Mouse (Mus musculus) heart, postnatal 0 days (tissue): ENCODE measurements around the gene Pcna. TPM values are rescaled to one million over a fixed set of nuclear protein-coding genes. Genes with fewer than 3 reads are reported as not detected.

Experiments
- ATAC-seq: fragments of 200-750 bp; cut with Nextera tagmentation; 2 replicates; pipeline ENCODE4 v1.8.0; 2017; ENCODE audit warnings: low read depth, moderate number of reproducible peaks, moderate library complexity; ENCODE audit not compliant: insufficient read depth
- DNase-seq: peaks from one replicate; pipeline ENCODE4 v3.0.0-alpha.2; 2016; ENCODE audit warnings: low spot score
- H3K27ac ChIP-seq: fragments of 300-500 bp; sonication (generic); 2 replicates; pipeline ENCODE4 v1.5.1; 2014; ENCODE audit warnings: low read depth, mild to moderate bottlenecking
- H3K27me3 ChIP-seq: fragments of 300-500 bp; sonication (generic); 2 replicates; pipeline ENCODE4 v1.6.1; 2014; ENCODE audit warnings: low read length, mixed read lengths; ENCODE audit not compliant: control insufficient read depth, insufficient read depth
- H3K36me3 ChIP-seq: fragments of 300-500 bp; sonication (generic); replicated peaks from 2 replicates; pipeline ENCODE4 v1.6.1; 2014; ENCODE audit warnings: low read length, mixed read lengths; ENCODE audit not compliant: control insufficient read depth, insufficient read depth
- H3K4me1 ChIP-seq: fragments of 300-500 bp; sonication (generic); 2 replicates; pipeline ENCODE4 v1.6.1; 2014; ENCODE audit warnings: antibody characterized with exemption; ENCODE audit not compliant: control insufficient read depth, insufficient read depth
- H3K4me2 ChIP-seq: fragments of 300-500 bp; sonication (generic); 2 replicates; pipeline ENCODE4 v1.6.1; 2014; ENCODE audit warnings: low read depth, mild to moderate bottlenecking, low read length, moderate library complexity
- H3K4me3 ChIP-seq: fragments of 300-500 bp; sonication (generic); 2 replicates; pipeline ENCODE4 v1.5.1; 2014; ENCODE audit warnings: low read depth, low read length
- H3K9ac ChIP-seq: fragments of 300-500 bp; sonication (generic); replicated peaks from 2 replicates; pipeline ENCODE4 v1.6.1; 2014; ENCODE audit warnings: low read depth, low read length, mixed read lengths
- H3K9me3 ChIP-seq: fragments of 300-500 bp; sonication (generic); replicated peaks from 2 replicates; pipeline ENCODE4 v1.6.1; 2016; ENCODE audit warnings: low read length; ENCODE audit not compliant: control insufficient read depth
- CTCF ChIP-seq: IDR thresholded peaks from 2 replicates; pipeline ENCODE4 v1.5.1; 2016; ENCODE audit warnings: antibody characterized with exemption, control low read depth, low read depth
- EP300 ChIP-seq: IDR thresholded peaks from 2 replicates; pipeline ENCODE4 v1.6.1; 2016; ENCODE audit warnings: antibody characterized with exemption, low read depth
- WGBS: fragments of 180-500 bp; shearing (Covaris S2); extraction: QIAGEN DNeasy Blood & Tissue Kit; methylation state at CpG from one replicate; pipeline ENCODE4 v1.1.7; 2014; 5-methylcytosine and 5-hydroxymethylcytosine counted together
- polyA plus RNA-seq: library from polyadenylated mRNA; unstranded; fragments of >200 nt; fragmentation: Nextera tagmentation; extraction: Ambion mirVana; gene quantifications from 2 replicates; pipeline ENCODE4 v1.2.1, GENCODE M21; 2015
- total RNA-seq: library from RNA; depleted of rRNA; stranded (reverse); fragments of >200 nt; gene quantifications from 2 replicates; pipeline ENCODE4 v1.2.3, GENCODE M21; 2014; ENCODE audit warnings: low replicate concordance

Pcna gene
- total and polyA plus RNA-seq, 2 experiments from 2014 or later, result 74.8 to 142 TPM

DNA sequence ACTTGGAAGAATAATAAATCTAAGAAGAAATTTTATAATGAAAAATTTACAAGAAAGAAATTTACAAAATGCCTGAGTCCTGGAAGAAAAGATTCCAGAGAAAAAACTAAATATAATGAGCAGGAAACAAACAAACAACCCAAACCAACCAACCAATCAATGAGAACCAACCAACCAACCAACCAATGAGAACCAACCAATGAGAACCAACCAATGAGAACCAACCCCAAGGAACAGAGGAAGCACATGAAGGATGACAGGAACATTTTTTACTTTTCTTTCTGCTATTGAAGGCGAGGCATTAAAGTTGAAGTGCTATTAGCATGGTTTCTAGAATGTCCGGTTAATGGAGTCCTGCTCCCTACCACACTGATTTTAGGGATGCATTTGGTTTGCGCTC lies 7.5 kb upstream of the Pcna start:
- Histone ChIP-seq H3K4me1 (peaks cover 12% of the 10 kb centered on the region), H3K9me3 (no peaks in the 10 kb centered on the region), H3K36me3 (no peaks in the 10 kb centered on the region), H3K9ac (no peak overlapping the region), H3K4me3 (no peak overlapping the region), H3K27ac (no peak overlapping the region), H3K4me2 (no peak overlapping the region), H3K27me3 (no peaks in the 10 kb centered on the region)
- 90% methylated on average over 3 of the region's 3 CpGs for WGBS
- ATAC-seq (no peak), DNase-seq (no peak)
- no peak for TF ChIP-seq EP300
- TF ChIP-seq CTCF, result no peak

DNA sequence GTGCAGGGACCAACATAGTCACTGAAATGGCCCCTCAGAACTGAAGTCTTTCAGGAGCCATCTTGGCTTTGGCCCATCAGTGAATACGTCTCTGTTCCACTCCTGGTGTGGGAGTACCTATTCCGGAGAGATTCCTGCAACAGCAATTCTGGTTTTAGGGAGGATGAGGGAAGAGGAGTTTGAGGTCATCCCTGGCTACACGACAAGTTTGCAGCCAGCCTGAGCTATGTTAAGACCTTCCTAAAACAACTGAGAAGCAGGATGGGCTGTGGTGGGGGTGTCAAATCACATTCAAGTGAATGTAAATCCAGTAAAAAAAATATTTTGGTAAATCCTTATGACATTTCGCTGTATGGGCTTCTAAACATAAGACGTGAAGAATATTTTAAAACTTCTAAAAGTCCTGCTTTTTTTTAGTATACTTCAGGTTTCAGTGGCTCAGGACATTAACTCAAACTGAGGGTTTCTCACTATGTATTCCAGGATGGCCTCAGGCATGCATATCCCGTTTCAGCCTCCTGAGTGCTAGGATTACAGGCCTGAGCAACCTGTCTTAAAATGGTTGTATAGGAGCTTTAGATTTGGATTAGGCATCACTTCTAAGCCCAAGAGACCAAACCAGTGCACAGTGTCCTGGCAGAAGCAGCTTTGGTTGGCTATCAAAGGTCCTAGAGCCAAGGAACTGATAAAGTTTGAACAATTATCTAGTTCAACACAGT lies 4.4 kb upstream of the Pcna start:
- no peak for ATAC-seq
- no peak overlapping the region for H3K4me2 ChIP-seq
- H3K9ac ChIP-seq, result no peak overlapping the region
- H3K4me1 ChIP-seq, result no peaks in the 10 kb centered on the region
- no peak overlapping the region for H3K27ac ChIP-seq
- DNase-seq, result no peak
- no peaks in the 10 kb centered on the region for H3K27me3 ChIP-seq
- TF ChIP-seq CTCF (no peak), EP300 (no peak)
- no peak overlapping the region for H3K4me3 ChIP-seq
- WGBS, result 82% methylated on average over 6 of the region's 6 CpGs
- no peaks in the 10 kb centered on the region for H3K9me3 ChIP-seq
- H3K36me3 ChIP-seq, result no peaks in the 10 kb centered on the region

DNA sequence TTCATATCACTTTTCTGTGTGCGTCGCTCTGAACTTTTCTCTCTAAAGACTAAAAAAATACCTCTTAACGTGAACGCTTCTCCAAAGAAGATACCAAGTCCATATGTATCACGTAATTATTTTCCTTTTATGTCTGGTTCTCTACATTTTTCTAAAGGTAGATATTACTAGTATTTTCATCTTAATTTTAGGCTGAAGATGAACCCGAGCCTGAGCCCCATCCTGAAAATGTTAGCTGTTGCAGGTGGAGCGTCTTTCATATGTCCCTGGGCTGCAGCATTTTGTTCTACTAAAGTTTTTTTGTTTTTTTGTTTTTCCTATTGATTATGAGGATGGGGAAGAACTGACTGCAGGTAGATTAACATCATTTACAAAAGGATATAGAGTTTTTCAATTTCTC lies 489 bp upstream of the Pcna start:
- no peak for DNase-seq
- 2% methylated on average over 7 of the region's 7 CpGs for WGBS
- no peak for ATAC-seq
- H3K27ac ChIP-seq, result peak overlapping the region; percentile 91
- TF ChIP-seq CTCF (no peak), EP300 (no peak)
- H3K36me3 ChIP-seq, result peaks cover 16% of the 10 kb centered on the region
- no peaks in the 10 kb centered on the region for H3K27me3 ChIP-seq
- peak overlapping the region; percentile 87 for H3K4me2 ChIP-seq
- H3K4me1 ChIP-seq, result peaks cover 11% of the 10 kb centered on the region
- H3K4me3 ChIP-seq, result peak overlapping the region; percentile 67
- peak overlapping the region; percentile 61 for H3K9ac ChIP-seq
- no peaks in the 10 kb centered on the region for H3K9me3 ChIP-seq

DNA sequence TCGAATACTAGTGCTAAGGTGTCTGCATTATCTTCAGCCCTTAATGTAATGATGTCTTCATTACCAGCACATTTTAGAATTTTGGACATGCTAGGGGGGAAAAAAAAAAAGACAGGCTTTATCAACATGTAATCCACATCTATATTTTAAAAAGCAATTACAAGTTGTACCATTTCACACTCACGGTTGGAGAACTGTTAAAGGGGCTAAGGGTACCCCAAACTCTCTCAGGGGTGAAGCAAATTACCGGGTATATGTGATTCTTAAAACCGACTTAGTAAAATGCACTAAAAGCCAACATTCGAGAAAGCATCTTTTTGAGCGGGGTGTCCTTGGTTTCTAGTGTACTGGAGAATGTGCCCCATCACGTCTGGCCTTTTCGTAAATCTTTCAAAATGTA lies 1.2 kb downstream of the Pcna start:
- Histone ChIP-seq H3K9me3 (no peaks in the 10 kb centered on the region), H3K27me3 (no peaks in the 10 kb centered on the region), H3K4me3 (peak overlapping the region; percentile 67), H3K9ac (peak overlapping the region; percentile 64; the same call in 1 of the 2 replicates), H3K27ac (no peak overlapping the region; the same call in 1 of the 2 replicates), H3K4me1 (peaks cover 19% of the 10 kb centered on the region), H3K36me3 (peaks cover 16% of the 10 kb centered on the region), H3K4me2 (peak overlapping the region; percentile 87)
- DNase-seq, result no peak
- no peak for ATAC-seq
- WGBS, result 8% methylated on average over 8 of the region's 8 CpGs
- TF ChIP-seq EP300, result no peak
- no peak for TF ChIP-seq CTCF

DNA sequence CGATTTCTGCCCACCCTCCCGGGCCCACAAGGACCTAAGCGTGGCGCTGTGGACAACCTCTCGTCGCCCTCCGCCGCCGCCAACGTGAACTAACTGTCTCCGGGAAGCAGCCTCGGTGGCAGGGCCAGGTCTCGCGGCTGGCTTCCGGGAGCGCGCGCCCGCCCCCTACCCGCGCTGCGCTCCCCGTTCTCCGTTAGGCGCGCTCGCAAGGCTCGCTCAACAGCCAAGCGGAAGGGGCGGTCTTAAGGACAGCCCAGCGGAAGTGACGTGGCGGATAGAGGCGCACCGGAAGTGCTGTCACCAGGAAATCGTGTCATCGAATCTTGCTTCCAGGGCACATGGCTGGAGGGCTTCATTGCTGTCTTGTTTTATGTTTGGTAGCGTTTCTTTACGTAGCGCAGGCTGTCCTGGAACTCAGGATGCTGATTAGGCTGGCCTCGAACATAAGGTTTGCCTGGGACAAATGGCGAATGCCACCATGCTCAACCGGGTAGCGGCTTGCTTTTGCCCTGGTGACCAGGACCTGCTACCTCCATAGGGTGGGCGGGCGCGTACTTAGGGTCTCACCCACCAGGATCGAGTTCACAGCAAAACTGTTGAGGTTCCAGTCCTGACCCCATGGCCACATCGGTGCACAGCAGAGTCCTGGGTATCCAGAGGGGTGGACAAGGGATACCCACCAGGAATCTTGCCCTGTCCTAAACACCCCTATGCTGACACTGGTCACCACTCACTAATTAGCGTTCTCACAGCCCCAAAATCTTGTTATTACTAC lies 5.4 kb downstream of the Pcna start, which contains the start of gene Tmem230:
TSS of gene Tmem230 (minus strand) at position 269 of the 775 bp plus-strand sequence.
- 7% methylated on average over 50 of the region's 50 CpGs for WGBS

More for the DNA sequence above, 5.4 kb downstream of the Pcna start, which contains the start of gene Tmem230:
- Histone ChIP-seq H3K27ac (peak within 1 kb of the TSS; percentile 81), H3K9ac (peak within 1 kb of the TSS; percentile 79), H3K9me3 (no peaks in the 10 kb centered on the region), H3K4me3 (peak within 1 kb of the TSS; percentile 60), H3K36me3 (peaks cover 33% of the 10 kb centered on the region), H3K4me2 (peak within 1 kb of the TSS; percentile 64), H3K4me1 (peaks cover 21% of the 10 kb centered on the region), H3K27me3 (no peaks in the 10 kb centered on the region)
- peak; percentile 97 for DNase-seq
- TF ChIP-seq CTCF (peak; percentile 22; the same call in 1 of the 2 replicates), EP300 (peak; percentile 77)
- peak; percentile 96 for ATAC-seq
